In the genomic region with DNA sequence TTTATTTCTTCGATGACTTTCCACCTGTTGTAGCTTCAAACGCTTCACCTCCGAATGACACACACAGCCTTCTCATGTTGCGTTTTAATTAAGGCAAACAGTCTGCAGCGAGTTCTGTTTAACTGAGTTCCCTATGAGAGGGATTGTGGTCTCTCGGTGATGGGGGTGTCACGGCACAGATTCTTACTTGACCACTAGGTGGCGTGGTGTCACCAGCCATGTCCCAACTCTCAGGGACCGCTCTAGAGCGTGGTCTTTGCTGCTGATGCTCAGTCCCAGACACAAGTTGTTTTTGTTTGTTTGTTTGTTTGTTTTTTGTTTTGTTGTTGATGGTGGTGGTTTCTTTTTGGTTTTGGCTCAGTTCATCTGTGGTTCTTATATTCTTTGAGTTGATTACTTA, we compare ENCODE assay signal across 8 mouse cellular contexts. TPM values are rescaled to one million over a fixed set of nuclear protein-coding genes. Genes with fewer than 3 reads are reported as not detected.
A peak's percentile ranks its signal among the peaks of the same experiment; 100 is the strongest.
DNase-seq lines count a peak whose midpoint lies in the region; ATAC-seq and TF ChIP-seq lines count a peak whose summit lies in the region.

No protein-coding gene starts in this region.

- TF ChIP-seq POLR2A in kidney, adult 2 months (IDR thresholded peaks at IDR 0.05; ENCODE audit: low read depth, low read length), result no peak

- no peak overlapping the region for H3K4me2 ChIP-seq in limb, embryonic 12.5 days
- no peak overlapping the region for H3K4me2 ChIP-seq in midbrain, embryonic 14.5 days (ENCODE audit: low read length)
- H3K4me2 ChIP-seq in stomach, embryonic 16.5 days (ENCODE audit: low read depth, low read length), result no peak overlapping the region

- no peak overlapping the region for H3K9ac ChIP-seq in limb, embryonic 12.5 days (replicated peaks)
- H3K9ac ChIP-seq in midbrain, embryonic 14.5 days (replicated peaks; ENCODE audit: low read length), result no peak overlapping the region
- no peak overlapping the region for H3K9ac ChIP-seq in stomach, embryonic 16.5 days (ENCODE audit: low read length)

- no peaks in the 10 kb centered on the region; the same call in 1 of the 2 replicates for H3K36me3 ChIP-seq in kidney, adult 2 months (ENCODE audit: control insufficient read depth, insufficient read depth, low read length)
- H3K36me3 ChIP-seq in limb, embryonic 12.5 days, result peaks cover 76% of the 10 kb centered on the region
- H3K36me3 ChIP-seq in midbrain, embryonic 14.5 days (ENCODE audit: control insufficient read depth, insufficient read depth, low read length), result peaks cover 78% of the 10 kb centered on the region
- H3K36me3 ChIP-seq in stomach, embryonic 16.5 days (ENCODE audit: control insufficient read depth, insufficient read depth, low read length), result no peaks in the 10 kb centered on the region; the same call in 1 of the 2 replicates

- H3K27ac ChIP-seq in kidney, adult 2 months (ENCODE audit: insufficient read depth, low read depth, low read length), result no peak overlapping the region
- H3K27ac ChIP-seq in limb, embryonic 12.5 days, result no peak overlapping the region
- H3K27ac ChIP-seq in midbrain, embryonic 14.5 days (replicated peaks; ENCODE audit: low read depth, low read length), result no peak overlapping the region
- H3K27ac ChIP-seq in stomach, embryonic 16.5 days (ENCODE audit: low read length), result no peak overlapping the region

- H3K9me3 ChIP-seq in limb, embryonic 12.5 days, result no peaks in the 10 kb centered on the region
- no peaks in the 10 kb centered on the region for H3K9me3 ChIP-seq in midbrain, embryonic 14.5 days (ENCODE audit: control insufficient read depth, low read length)
- H3K9me3 ChIP-seq in stomach, embryonic 16.5 days (replicated peaks; ENCODE audit: control insufficient read depth, low read length), result no peaks in the 10 kb centered on the region

- H3K4me1 ChIP-seq in kidney, adult 2 months (ENCODE audit: control insufficient read depth, insufficient read depth, low read length), result no peaks in the 10 kb centered on the region
- H3K4me1 ChIP-seq in limb, embryonic 12.5 days (replicated peaks), result no peaks in the 10 kb centered on the region
- no peaks in the 10 kb centered on the region for H3K4me1 ChIP-seq in midbrain, embryonic 14.5 days (ENCODE audit: control insufficient read depth, insufficient read depth, low read length)
- H3K4me1 ChIP-seq in stomach, embryonic 16.5 days (ENCODE audit: control insufficient read depth, insufficient read depth, low read length), result no peaks in the 10 kb centered on the region

- no peaks in the 10 kb centered on the region for H3K27me3 ChIP-seq in kidney, adult 2 months (replicated peaks; ENCODE audit: control insufficient read depth, insufficient read depth, low read length)
- H3K27me3 ChIP-seq in limb, embryonic 12.5 days, result no peaks in the 10 kb centered on the region
- no peaks in the 10 kb centered on the region for H3K27me3 ChIP-seq in midbrain, embryonic 14.5 days (ENCODE audit: control insufficient read depth, insufficient read depth, low read length)
- no peaks in the 10 kb centered on the region for H3K27me3 ChIP-seq in stomach, embryonic 16.5 days (ENCODE audit: control insufficient read depth, insufficient read depth, low read length)

- DNase-seq in 416B (ENCODE audit: low read depth), result peak; percentile 69
- peak; percentile 45 for DNase-seq in Muller cell, postnatal 12 days (ENCODE audit: inconsistent ontology term)
- DNase-seq in cerebellum, postnatal 25 days, result peak; percentile 55 to 75
- DNase-seq in gastrocnemius, postnatal 10 days, result peak; percentile 54
- peak; percentile 62 for DNase-seq in kidney, adult 2 months
- peak; percentile 86 for DNase-seq in midbrain, embryonic 14.5 days

- no peak overlapping the region for H3K4me3 ChIP-seq in kidney, adult 2 months (ENCODE audit: insufficient read depth, low read depth, low read length)
- H3K4me3 ChIP-seq in limb, embryonic 12.5 days (replicated peaks), result no peak overlapping the region
- no peak overlapping the region for H3K4me3 ChIP-seq in midbrain, embryonic 14.5 days (replicated peaks; ENCODE audit: low read depth, low read length)
- no peak overlapping the region for H3K4me3 ChIP-seq in stomach, embryonic 16.5 days (replicated peaks; ENCODE audit: low read length)

- ATAC-seq in limb, embryonic 12.5 days (ENCODE audit: insufficient number of reproducible peaks, insufficient read depth, low FRiP score, low TSS enrichment, low read depth), result 0 out of 2 replicates have a peak, but pooled peaks have one; percentile 78
- ATAC-seq in midbrain, embryonic 14.5 days (ENCODE audit: low FRiP score, low TSS enrichment), result no peak; the same call in 1 of the 2 replicates
- ATAC-seq in stomach, embryonic 16.5 days (ENCODE audit: insufficient read depth, low FRiP score), result peak; percentile 69; the same call in 1 of the 2 replicates

- TF ChIP-seq CTCF in kidney, adult 2 months (conservative IDR thresholded peaks at IDR 0.05; ENCODE audit: insufficient read depth, insufficient read length, low read depth, low read length), result peak; percentile 96

- WGBS in kidney, adult 2 months, result 14% methylated on average over 10 of the region's 10 CpGs
- WGBS in limb, embryonic 12.5 days, result 11% methylated on average over 10 of the region's 10 CpGs
- 14% methylated on average over 10 of the region's 10 CpGs for WGBS in midbrain, embryonic 14.5 days
- 13% methylated on average over 10 of the region's 10 CpGs for WGBS in stomach, embryonic 16.5 days

RNA-seq across cellular contexts. Expression of a gene that starts 16.6 kb away (rescaled TPM):
- 10 to 100 TPM; 13.2 to 15.6 TPM for total RNA-seq in gastrocnemius, postnatal 10 days (2021)
- polyA plus RNA-seq in kidney, adult 2 months (2012; rRNA removed), result 7.3 and 7.6 TPM in 2 replicates
- polyA plus RNA-seq in limb, embryonic 12.5 days (2016; fragmentation: Nextera tagmentation; extraction: Ambion mirVana), result 6.6 and 9.3 TPM in 2 replicates
- polyA plus RNA-seq in midbrain, embryonic 14.5 days (2014; fragmentation: Nextera tagmentation; extraction: Ambion mirVana), result 10.6 and 14.9 TPM in 2 replicates
- 3.8 and 5.2 TPM in 2 replicates for polyA plus RNA-seq in stomach, embryonic 16.5 days (2015; fragmentation: Nextera tagmentation; extraction: Ambion mirVana)

RNA-seq across cellular contexts. Expression of a gene that starts 29.3 kb away (rescaled TPM):
- 1 to 10 TPM; 3.4 to 3.8 TPM for total RNA-seq in gastrocnemius, postnatal 10 days (2021)
- polyA plus RNA-seq in kidney, adult 2 months (2012; rRNA removed), result 9.8 and 11.2 TPM in 2 replicates
- 11.8 and 12.2 TPM in 2 replicates for polyA plus RNA-seq in limb, embryonic 12.5 days (2016; fragmentation: Nextera tagmentation; extraction: Ambion mirVana)
- polyA plus RNA-seq in midbrain, embryonic 14.5 days (2014; fragmentation: Nextera tagmentation; extraction: Ambion mirVana), result 8.6 and 9.2 TPM in 2 replicates
- 7.3 and 7.9 TPM in 2 replicates for polyA plus RNA-seq in stomach, embryonic 16.5 days (2015; fragmentation: Nextera tagmentation; extraction: Ambion mirVana)
